Mouse (Mus musculus) telencephalon, adult 2 months (tissue): ENCODE measurements around the gene Tia1.

Experiments
- DNase-seq: peaks from one replicate; pipeline ENCODE4 v3.0.0-alpha.2; 2011; ENCODE audit warnings: low read depth, low spot score

The Tia1 gene

GRCm38 (mm10) chr6:86480189-86480831 is 76.3 kb downstream of the Tia1 start:
- no peak for DNase-seq

GRCm38 (mm10) chr6:86481871-86482270 is 77.9 kb downstream of the Tia1 start:
- DNase-seq, result no peak
